Mouse (Mus musculus) CH12.LX (cell line): ENCODE data around the gene Pigk. TPM values are rescaled to one million over a fixed set of nuclear protein-coding genes. Genes with fewer than 3 reads are reported as not detected.

Source experiments
- DNase-seq: peaks from one replicate; pipeline ENCODE4 v3.0.0-alpha.2; 2013; ENCODE audit errors: extremely low read depth
- H3K27ac ChIP-seq: 2 replicates; pipeline ENCODE4 v1.5.1; 2012; ENCODE audit warnings: low read depth, mild to moderate bottlenecking, control low read depth, moderate library complexity; ENCODE audit not compliant: insufficient read depth
- H3K27me3 ChIP-seq: replicated peaks from 2 replicates; pipeline ENCODE3; 2012; ENCODE audit warnings: inconsistent platforms
- H3K36me3 ChIP-seq, 2 experiments: replicated peaks in 1 of 2; 2 replicates each; pipeline versions ENCODE3 to v1.6.1; 2012; ENCODE audit warnings: inconsistent platforms in 1 of 2, low read length in 1 of 2, mild to moderate bottlenecking in 1 of 2, mixed read lengths in 1 of 2, moderate library complexity in 1 of 2; ENCODE audit not compliant: control insufficient read depth in 1 of 2, insufficient read depth in 1 of 2
- H3K4me1 ChIP-seq, 2 experiments: 2 replicates each; pipeline ENCODE4 v1.6.1; 2012; ENCODE audit warnings: inconsistent platforms in 1 of 2, moderate library complexity in 1 of 2; ENCODE audit not compliant: insufficient read depth in 2 of 2, control insufficient read depth in 1 of 2
- H3K4me2 ChIP-seq: 2 replicates; pipeline ENCODE4 v1.6.1; 2012; ENCODE audit warnings: low read depth, mild to moderate bottlenecking, control low read depth; ENCODE audit not compliant: poor library complexity, insufficient read depth, severe bottlenecking
- H3K4me3 ChIP-seq, 3 experiments: fragments of 150-350 bp in 1 of 3; sonication (generic) in 1 of 3; replicated peaks in 1 of 3; 2 replicates each; pipeline versions ENCODE3 to v1.5.1; 2011 to 2012; ENCODE audit warnings: low read depth in 2 of 3, low read length in 2 of 3, mild to moderate bottlenecking in 2 of 3, moderate library complexity in 2 of 3, control low read depth in 1 of 3, improper control_type of control experiment in 1 of 3, inconsistent platforms in 1 of 3, mixed read lengths in 1 of 3; ENCODE audit not compliant: poor library complexity in 1 of 3
- H3K79me2 ChIP-seq: replicated peaks from 2 replicates; pipeline ENCODE4 v1.6.1; 2012; ENCODE audit warnings: mild to moderate bottlenecking, moderate library complexity; ENCODE audit not compliant: control insufficient read depth, poor library complexity, insufficient read depth, severe bottlenecking; ENCODE audit errors: extremely low read depth
- H3K9ac ChIP-seq: 2 replicates; pipeline ENCODE4 v1.6.1; 2012; ENCODE audit warnings: low read depth, mild to moderate bottlenecking, control low read depth, moderate library complexity; ENCODE audit not compliant: insufficient read depth
- H3K9me3 ChIP-seq: replicated peaks from 2 replicates; pipeline ENCODE3; 2012; ENCODE audit warnings: low read length, inconsistent platforms, mixed read lengths
- BHLHE40 ChIP-seq: IDR thresholded peaks from 2 replicates; pipeline ENCODE4 v1.6.1; 2011; ENCODE audit warnings: mild to moderate bottlenecking, low read depth, low read length, improper control_type of control experiment
- CHD1 ChIP-seq: IDR thresholded peaks from 2 replicates; pipeline ENCODE4 v1.6.1; 2012; ENCODE audit warnings: low read depth, low read length, improper control_type of control experiment, inconsistent platforms
- CTCF ChIP-seq, 2 experiments: IDR thresholded peaks in 1 of 2; conservative IDR thresholded peaks in 1 of 2; 2 replicates each; pipeline ENCODE4 v1.5.1; 2011 to 2012; ENCODE audit warnings: low read depth in 2 of 2, low read length in 2 of 2, improper control_type of control experiment in 1 of 2, inconsistent platforms in 1 of 2, mild to moderate bottlenecking in 1 of 2, moderate library complexity in 1 of 2
- E2F4 ChIP-seq: IDR thresholded peaks from 2 replicates; pipeline ENCODE4 v1.6.1; 2011; ENCODE audit warnings: low read depth, low read length, improper control_type of control experiment; ENCODE audit not compliant: insufficient replicate concordance
- EP300 ChIP-seq: IDR thresholded peaks from 2 replicates; pipeline ENCODE4 v1.6.1; 2011; ENCODE audit warnings: low read length, improper control_type of control experiment
- ETS1 ChIP-seq: conservative IDR thresholded peaks from 2 replicates; pipeline ENCODE4 v1.6.1; 2012; ENCODE audit warnings: low read depth, mild to moderate bottlenecking, inconsistent platforms, low read length, improper control_type of control experiment, moderate library complexity
- IRF4 ChIP-seq: IDR thresholded peaks from 2 replicates; pipeline ENCODE4 v1.6.1; 2014; ENCODE audit warnings: low read depth, mild to moderate bottlenecking, inconsistent platforms, low read length, improper control_type of control experiment
- JUN ChIP-seq: IDR thresholded peaks from 2 replicates; pipeline ENCODE4 v1.6.1; 2011; ENCODE audit warnings: low read depth, mild to moderate bottlenecking, low read length, improper control_type of control experiment, moderate library complexity; ENCODE audit not compliant: insufficient read depth
- MAX ChIP-seq: IDR thresholded peaks from 2 replicates; pipeline ENCODE4 v1.6.1; 2011; ENCODE audit warnings: low read length, improper control_type of control experiment
- MAZ ChIP-seq: IDR thresholded peaks from 2 replicates; pipeline ENCODE4 v1.6.1; 2012; ENCODE audit warnings: low read depth, mild to moderate bottlenecking, inconsistent platforms, low read length, improper control_type of control experiment, moderate library complexity
- MYC ChIP-seq: IDR thresholded peaks from 2 replicates; pipeline ENCODE4 v1.6.1; 2011; ENCODE audit warnings: low read depth, mild to moderate bottlenecking, improper control_type of control experiment, low read length
- POLR2A ChIP-seq: IDR thresholded peaks from 2 replicates; pipeline ENCODE4 v1.6.1; 2011; ENCODE audit warnings: low read depth, mild to moderate bottlenecking, improper control_type of control experiment, low read length
- TBP ChIP-seq: conservative IDR thresholded peaks from 2 replicates; pipeline ENCODE4 v1.6.1; 2011; ENCODE audit warnings: low read depth, low read length, improper control_type of control experiment
- TCF12 ChIP-seq: IDR thresholded peaks from 2 replicates; pipeline ENCODE4 v1.6.1; 2014; ENCODE audit warnings: low read depth, mild to moderate bottlenecking, inconsistent platforms, low read length, improper control_type of control experiment
- UBTF ChIP-seq: IDR thresholded peaks from 2 replicates; pipeline ENCODE4 v1.6.1; 2012; ENCODE audit warnings: low read depth, mild to moderate bottlenecking, inconsistent platforms, low read length, improper control_type of control experiment, moderate library complexity
- USF1 ChIP-seq: IDR thresholded peaks from 2 replicates; pipeline ENCODE4 v1.6.1; 2014; ENCODE audit warnings: low read depth, mild to moderate bottlenecking, inconsistent platforms, low read length, improper control_type of control experiment
- USF2 ChIP-seq: conservative IDR thresholded peaks from 2 replicates; pipeline ENCODE4 v1.6.1; 2011; ENCODE audit warnings: low read depth, low read length, improper control_type of control experiment
- ZNF384 ChIP-seq: IDR thresholded peaks from 2 replicates; pipeline ENCODE4 v1.6.1; 2012; ENCODE audit warnings: low read depth, low read length, improper control_type of control experiment, inconsistent platforms
- dilution Hi-C: fragments of 300-500 bp; cut with MboI; formaldehyde crosslinking; loops from 2 replicates; pipeline ENCODE4 v1.14.3; 2020; ENCODE audit warnings: low sequenced_read_pairs; ENCODE audit not compliant: extremely low pct_unique_long_range_greater_than_20kb, extremely low pct_ligation_motif_present
- in situ Hi-C: fragments of 300-500 bp; cut with MboI; formaldehyde crosslinking; loops from 3 replicates; pipeline ENCODE4 v1.14.3; 2019; ENCODE audit warnings: low sequenced_read_pairs, low pct_ligation_motif_present, low pct_unique_long_range_greater_than_20kb, mixed read lengths
- polyA plus RNA-seq: library from polyadenylated mRNA; unstranded; fragments of >175 nt; gene quantifications from 2 replicates; pipeline ENCODE4 v1.2.1, GENCODE M21; 2012; ENCODE audit warnings: low read depth; ENCODE audit not compliant: insufficient read length
- total RNA-seq, 2 experiments: library from RNA; depleted of rRNA; stranded (reverse); fragments of 300-350 nt in 1 of 2; fragments of >200 nt in 1 of 2; gene quantifications; 2 replicates each; pipeline ENCODE4 v1.2.3; 2012 to 2014

Pigk gene
- total and polyA plus RNA-seq, 3 experiments = 56.4 to 79.3 (median 67.5) TPM

GRCm38 (mm10) chr3:152733011-152733410 lies 19.1 kb downstream of the Pigk start:
- no peaks in the 10 kb centered on the region for H3K9me3 ChIP-seq
- no peak overlapping the region for H3K9ac ChIP-seq
- TF ChIP-seq BHLHE40 (no peak), E2F4 (no peak), IRF4 (no peak), TCF12 (no peak), CHD1 (no peak), ZNF384 (no peak), ETS1 (no peak), MAX (no peak), CTCF (conservative IDR thresholded peaks at IDR 0.05 in 1 of 2, IDR thresholded peaks at IDR 0.05 in 1 of 2; ENCODE audit: low read depth in 2 of 2, low read length in 2 of 2) (no peak), USF2 (no peak), EP300 (no peak), UBTF (no peak), TBP (no peak)
- H3K4me3 ChIP-seq = no peak overlapping the region
- dilution Hi-C loops (no loop called here), in situ Hi-C loops (loop anchor here (25.0 kb wide), 2 partner anchors 471 to 621 kb away; partner anchors contain the start of gene Nexn)
- no peak overlapping the region for H3K27ac ChIP-seq
- no peak overlapping the region for H3K4me2 ChIP-seq
- no peak for DNase-seq
- peaks cover 0 to 13% of the 10 kb centered on the region in 2 experiments; a peak in 2 of 4 replicates for H3K4me1 ChIP-seq
- H3K36me3 ChIP-seq = peaks cover 8 to 47% of the 10 kb centered on the region in 2 experiments
- H3K79me2 ChIP-seq = no peaks in the 10 kb centered on the region
- no peaks in the 10 kb centered on the region for H3K27me3 ChIP-seq

DNA sequence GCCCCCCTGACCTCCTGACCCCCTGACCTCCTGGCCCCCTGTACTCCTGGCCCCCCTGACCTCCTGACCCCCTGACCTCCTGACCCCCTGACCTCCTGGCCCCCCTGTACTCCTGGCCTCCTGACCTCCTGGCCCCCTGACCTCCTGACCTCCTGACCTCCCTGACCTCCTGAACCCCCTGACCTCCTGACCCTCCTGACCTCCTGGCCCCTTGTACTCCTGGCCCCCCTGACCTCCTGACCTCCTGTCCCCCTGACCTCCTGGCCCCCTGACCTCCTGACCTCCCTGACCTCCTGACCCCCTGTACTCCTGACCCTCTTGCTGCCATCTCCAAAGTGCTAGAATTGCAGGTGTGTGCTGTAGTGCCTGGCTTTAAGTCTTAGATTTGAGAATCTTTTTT lies 19.6 kb downstream of the Pigk start:
- no peak for TF ChIP-seq MAX
- no peak for TF ChIP-seq MAZ
- TF ChIP-seq JUN = no peak
- TF ChIP-seq MYC = no peak
- TF ChIP-seq USF1 = no peak
- no peak for TF ChIP-seq TCF12
- no peak for TF ChIP-seq POLR2A
- Histone ChIP-seq H3K9ac (no peak overlapping the region), H3K36me3 (peaks cover 10 to 47% of the 10 kb centered on the region in 2 experiments), H3K79me2 (no peaks in the 10 kb centered on the region), H3K4me2 (no peak overlapping the region), H3K4me1 (peaks cover 0 to 11% of the 10 kb centered on the region in 2 experiments; a peak in 2 of 4 replicates), H3K9me3 (no peaks in the 10 kb centered on the region), H3K27ac (no peak overlapping the region), H3K4me3 (no peak overlapping the region), H3K27me3 (no peaks in the 10 kb centered on the region)
- in situ Hi-C loops = loop anchor here (25.0 kb wide), 2 partner anchors 471 to 621 kb away; partner anchors contain the start of gene Nexn
- no peak for DNase-seq
- dilution Hi-C loops = no loop called here
